Mouse (Mus musculus) thymus, adult 2 months (tissue): ENCODE data around the gene Melk. TPM values are rescaled to one million over a fixed set of nuclear protein-coding genes. Genes with fewer than 3 reads are reported as not detected.

Experiments used
- DNase-seq: peaks from one replicate; pipeline ENCODE4 v3.0.0; 2021
- H3K27ac ChIP-seq: fragments of 200-500 bp; 2 replicates; pipeline ENCODE4 v1.5.1; 2012; ENCODE audit warnings: low read length, control low read depth; ENCODE audit not compliant: control insufficient read depth, insufficient read depth
- H3K27me3 ChIP-seq: fragments of 200-500 bp; 2 replicates; pipeline ENCODE4 v1.6.1; 2012; ENCODE audit warnings: mild to moderate bottlenecking, low read length, moderate library complexity, mixed read lengths; ENCODE audit not compliant: control insufficient read depth, insufficient read depth
- H3K36me3 ChIP-seq: fragments of 200-500 bp; 2 replicates; pipeline ENCODE4 v1.6.1; 2012; ENCODE audit warnings: mild to moderate bottlenecking, low read length, moderate library complexity; ENCODE audit not compliant: control insufficient read depth, insufficient read depth
- H3K4me1 ChIP-seq: fragments of 200-500 bp; replicated peaks from 2 replicates; pipeline ENCODE4 v1.6.1; 2012; ENCODE audit warnings: low read length; ENCODE audit not compliant: control insufficient read depth, insufficient read depth
- H3K4me3 ChIP-seq: fragments of 200-500 bp; 2 replicates; pipeline ENCODE4 v1.5.1; 2012; ENCODE audit warnings: mild to moderate bottlenecking, low read length, control low read depth, moderate library complexity; ENCODE audit not compliant: control insufficient read depth, insufficient read depth
- CTCF ChIP-seq: fragments of 200-500 bp; IDR thresholded peaks from 2 replicates; pipeline ENCODE4 v1.5.1; 2012; ENCODE audit warnings: mild to moderate bottlenecking, control low read depth, low read length, moderate library complexity, borderline replicate concordance; ENCODE audit not compliant: control insufficient read depth, poor library complexity, insufficient read depth; ENCODE audit errors: extremely low read depth
- POLR2A ChIP-seq: fragments of 200-500 bp; IDR thresholded peaks from 2 replicates; pipeline ENCODE4 v1.6.1; 2012; ENCODE audit warnings: mild to moderate bottlenecking, low read length, control low read depth, moderate library complexity; ENCODE audit not compliant: control insufficient read depth, poor library complexity, insufficient read depth; ENCODE audit errors: extremely low read depth
- WGBS: fragments of 180-500 bp; shearing (Covaris S2); methylation state at CpG from one replicate; pipeline ENCODE4 v1.1.7; 2018; 5-methylcytosine and 5-hydroxymethylcytosine counted together
- polyA plus RNA-seq: library from polyadenylated mRNA; depleted of rRNA; stranded (reverse); fragments of >200 nt; gene quantifications from 2 replicates; pipeline ENCODE4 v1.2.3, GENCODE M21; 2012

The Melk gene
- polyA plus RNA-seq, 1 experiment, result 5.3 TPM

GRCm38 (mm10) chr4:44295837-44296236 is 4.8 kb upstream of the Melk start:
- 81% methylated on average over 1 of the region's 1 CpGs for WGBS

DNA sequence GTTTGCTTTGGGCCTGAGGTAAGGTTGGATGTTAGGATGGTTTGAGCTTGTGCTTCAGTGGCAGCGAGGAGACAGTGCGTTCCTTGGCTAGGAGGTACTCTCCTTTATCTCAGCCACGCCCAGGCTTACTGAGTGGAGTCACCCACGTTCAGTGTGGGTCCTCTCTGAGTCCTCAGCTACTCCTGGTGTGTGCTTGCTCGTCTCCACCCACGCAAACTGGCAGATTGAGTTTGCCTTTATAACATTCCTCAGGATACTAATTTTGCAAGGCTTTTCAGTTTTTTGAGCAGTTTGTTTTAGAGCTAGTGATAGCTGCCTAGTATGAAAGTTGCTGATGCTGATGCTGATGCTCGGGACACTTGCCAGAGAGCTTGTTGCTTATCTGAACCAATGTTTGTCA is 5.9 kb downstream of the Melk start:
- peaks cover 8% of the 10 kb centered on the region for H3K36me3 ChIP-seq
- TF ChIP-seq POLR2A, result no peak
- TF ChIP-seq CTCF, result no peak
- H3K27ac ChIP-seq, result no peak overlapping the region
- no peak overlapping the region for H3K4me3 ChIP-seq
- peaks cover under 1% of the 10 kb centered on the region for H3K4me1 ChIP-seq
- H3K27me3 ChIP-seq, result no peaks in the 10 kb centered on the region
- no peak for DNase-seq
- 95% methylated on average over 7 of the region's 7 CpGs for WGBS

More at GRCm38 (mm10) chr4:44295837-44296236, 4.8 kb upstream of the Melk start:
- Histone ChIP-seq H3K4me3 (no peak overlapping the region), H3K36me3 (no peaks in the 10 kb centered on the region), H3K27me3 (no peaks in the 10 kb centered on the region), H3K27ac (no peak overlapping the region), H3K4me1 (no peaks in the 10 kb centered on the region)
- DNase-seq, result no peak
- TF ChIP-seq POLR2A (no peak), CTCF (no peak)

DNA sequence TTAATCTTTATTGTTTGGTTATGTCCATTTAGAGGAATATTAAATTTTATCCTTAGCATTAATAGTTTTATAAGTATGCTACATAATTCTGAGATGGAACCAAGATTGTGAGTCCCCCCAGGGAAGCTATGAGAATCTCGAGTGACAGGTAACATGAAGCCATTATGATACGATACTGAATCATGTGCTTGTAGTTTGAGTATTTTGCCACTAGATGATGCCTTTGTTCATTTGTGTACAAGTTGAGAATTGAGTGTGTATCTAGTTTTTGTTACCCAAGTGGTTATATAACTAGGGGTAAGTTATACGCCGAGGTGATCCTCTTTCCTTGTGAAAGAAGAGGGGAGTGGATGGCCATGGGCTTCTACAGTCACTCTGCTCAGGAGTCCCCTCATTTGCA is 9.8 kb downstream of the Melk start:
- 88% methylated on average over 4 of the region's 4 CpGs for WGBS
- peaks cover 8% of the 10 kb centered on the region for H3K36me3 ChIP-seq
- TF ChIP-seq POLR2A, result no peak
- TF ChIP-seq CTCF, result no peak

DNA sequence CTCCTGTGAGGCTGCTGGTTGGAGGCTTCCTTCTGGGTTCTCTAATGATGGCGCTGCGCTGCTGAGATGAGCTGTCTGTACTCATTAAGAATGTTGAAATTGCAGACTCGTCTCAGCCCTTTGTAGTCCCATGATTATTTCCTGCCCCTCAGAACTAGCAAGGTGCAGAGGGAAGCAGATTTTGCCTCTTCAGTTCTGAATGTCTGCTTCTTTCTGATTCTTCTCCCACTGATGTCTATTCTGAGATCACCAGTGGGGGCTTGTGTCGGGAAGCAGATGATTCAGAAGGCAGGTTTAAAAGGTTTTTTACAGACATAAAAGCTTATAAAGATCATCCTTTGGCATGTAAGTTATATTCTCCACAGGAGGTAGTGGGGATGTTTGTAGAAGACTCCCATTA is 10.2 kb downstream of the Melk start:
- Histone ChIP-seq H3K4me3 (no peak overlapping the region), H3K27me3 (no peaks in the 10 kb centered on the region), H3K27ac (no peak overlapping the region), H3K36me3 (peaks cover 8% of the 10 kb centered on the region), H3K4me1 (no peaks in the 10 kb centered on the region)
- 83% methylated on average over 4 of the region's 4 CpGs for WGBS
- TF ChIP-seq POLR2A (no peak), CTCF (no peak)
- no peak for DNase-seq

More for the DNA sequence above, 9.8 kb downstream of the Melk start:
- H3K4me1 ChIP-seq, result no peaks in the 10 kb centered on the region
- no peak for DNase-seq
- no peak overlapping the region for H3K27ac ChIP-seq
- no peaks in the 10 kb centered on the region for H3K27me3 ChIP-seq
- H3K4me3 ChIP-seq, result no peak overlapping the region

- Histone ChIP-seq H3K4me3 (no peak overlapping the region), H3K36me3 (0 out of 2 replicates have a peak, but pooled peaks cover 5% of the 10 kb centered on the region), H3K27me3 (no peaks in the 10 kb centered on the region), H3K27ac (no peak overlapping the region), H3K4me1 (no peaks in the 10 kb centered on the region)
- TF ChIP-seq CTCF, result no peak
- no peak for TF ChIP-seq POLR2A
- no peak for DNase-seq
- WGBS, result 78% methylated on average over 12 of the region's 12 CpGs
These were observed 15.7 kb downstream of the Melk start for GRCm38 (mm10) chr4:44316270-44316809.

DNA sequence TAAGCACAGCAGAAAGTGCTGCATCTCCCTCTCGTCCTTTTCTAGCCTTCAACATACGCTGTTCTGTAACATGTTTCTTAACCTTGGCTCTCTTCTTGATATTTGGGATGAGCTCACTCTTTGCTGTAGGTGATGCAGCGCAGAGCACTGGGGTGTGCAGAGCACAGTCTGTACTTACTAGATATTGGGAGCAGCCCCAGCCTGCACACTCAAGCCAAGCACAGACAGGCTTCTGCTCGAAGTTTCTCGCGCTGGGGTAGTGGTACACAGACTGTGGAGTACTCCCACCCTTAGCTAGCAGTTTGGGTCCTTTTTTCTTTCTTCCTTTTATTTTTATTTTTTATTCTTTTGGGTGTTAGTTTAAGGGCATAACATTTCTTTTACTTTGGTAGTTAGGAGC is 19.8 kb downstream of the Melk start:
- H3K27me3 ChIP-seq, result no peaks in the 10 kb centered on the region
- no peak overlapping the region for H3K27ac ChIP-seq
- no peak for TF ChIP-seq POLR2A
- no peak for DNase-seq
- H3K4me3 ChIP-seq, result no peak overlapping the region
- no peaks in the 10 kb centered on the region for H3K4me1 ChIP-seq
- H3K36me3 ChIP-seq, result 0 out of 2 replicates have a peak, but pooled peaks cover 5% of the 10 kb centered on the region
- 99% methylated on average over 6 of the region's 6 CpGs for WGBS

DNA sequence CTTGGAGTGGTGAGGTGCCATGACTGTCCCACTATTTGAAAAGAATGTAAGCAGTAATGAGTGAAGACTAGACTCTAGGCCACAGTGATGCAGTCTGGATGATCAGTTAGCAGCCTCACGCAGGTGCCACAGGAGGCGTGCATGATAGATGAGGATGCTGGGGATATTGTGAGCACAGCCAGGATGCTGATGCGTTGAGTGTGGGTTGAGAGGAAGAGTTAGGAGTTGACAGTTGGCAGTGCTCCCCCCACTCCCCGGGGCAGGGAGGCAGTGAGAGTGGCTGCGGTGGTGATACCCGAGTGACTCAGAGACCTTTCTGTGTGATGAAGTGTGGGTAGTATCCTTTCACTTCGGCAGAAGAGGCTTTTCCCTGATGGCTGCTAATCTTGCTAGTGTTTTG is 21.4 kb downstream of the Melk start:
- H3K27ac ChIP-seq, result no peak overlapping the region
- no peaks in the 10 kb centered on the region for H3K4me1 ChIP-seq
- TF ChIP-seq POLR2A (no peak), CTCF (no peak)
- no peak for DNase-seq
- no peak overlapping the region for H3K4me3 ChIP-seq
- 93% methylated on average over 7 of the region's 7 CpGs for WGBS
- peaks cover 9% of the 10 kb centered on the region; the same call in 1 of the 2 replicates for H3K36me3 ChIP-seq
- no peaks in the 10 kb centered on the region for H3K27me3 ChIP-seq
